Mouse (Mus musculus): Measurements from ENCODE around the gene Slc17a7.

DNA sequence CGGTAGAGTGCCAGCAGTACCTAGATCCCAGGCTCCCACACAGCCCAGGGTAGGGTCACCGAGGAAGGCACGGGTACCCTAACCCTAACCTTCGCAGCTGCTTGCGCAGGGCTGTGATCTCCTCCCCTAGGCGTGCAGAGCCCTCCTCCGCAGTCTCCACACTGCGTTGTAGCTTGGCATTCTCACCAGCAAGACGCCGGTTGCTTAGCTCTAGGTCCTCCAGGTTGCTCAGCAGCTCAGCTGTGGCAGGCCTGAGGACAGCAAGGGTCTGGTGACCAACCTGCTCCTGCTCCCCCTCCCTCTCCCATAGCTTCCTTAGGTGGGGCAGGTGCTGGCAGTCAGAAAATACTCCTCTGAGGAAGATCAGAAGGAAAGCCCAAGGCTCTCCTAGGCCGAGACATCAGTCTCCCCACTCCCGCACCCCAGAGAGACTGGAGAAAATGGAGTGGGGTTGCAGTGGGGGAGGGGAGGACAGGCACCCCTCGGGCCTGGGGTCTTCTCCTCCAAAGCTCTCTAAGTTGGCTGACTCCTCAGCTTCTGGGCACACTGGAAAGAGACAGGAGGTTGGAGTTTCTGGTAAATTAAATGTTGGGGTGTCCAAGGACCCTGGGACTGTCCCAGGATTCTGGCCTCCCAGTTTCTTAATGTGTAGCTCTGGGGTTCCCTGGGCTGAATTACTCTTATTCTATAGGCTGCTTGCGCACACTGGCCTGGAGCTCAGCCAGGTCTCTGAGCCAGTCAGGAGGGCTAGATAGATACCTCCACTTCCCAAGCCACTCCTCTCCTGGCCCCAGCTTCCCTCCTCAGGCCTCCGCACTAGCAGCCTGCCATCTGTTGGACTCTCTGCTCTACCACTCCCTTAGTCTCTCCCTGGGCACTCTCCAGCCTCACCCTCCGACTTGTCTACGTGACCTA lies 30.4 kb downstream of the Slc17a7 start:
- TF ChIP-seq CTCF (IDR thresholded peaks at IDR 0.05; ENCODE audit: borderline replicate concordance, extremely low read depth, insufficient read depth, insufficient read length) (no peak), POLR2A (IDR thresholded peaks at IDR 0.05; ENCODE audit: borderline replicate concordance, extremely low read depth, insufficient read depth, insufficient read length, poor library complexity, severe bottlenecking) (no peak)
